Mouse (Mus musculus): ENCODE measurements around the gene Cacna1a. TPM values are rescaled to one million over a fixed set of nuclear protein-coding genes. Genes with fewer than 3 reads are reported as not detected.
A peak's percentile ranks its signal among the peaks of the same experiment; 100 is the strongest.

Gene Cacna1a
- polyA plus RNA-seq, 1 experiment from 2014 or later, result 6.0 TPM

DNA sequence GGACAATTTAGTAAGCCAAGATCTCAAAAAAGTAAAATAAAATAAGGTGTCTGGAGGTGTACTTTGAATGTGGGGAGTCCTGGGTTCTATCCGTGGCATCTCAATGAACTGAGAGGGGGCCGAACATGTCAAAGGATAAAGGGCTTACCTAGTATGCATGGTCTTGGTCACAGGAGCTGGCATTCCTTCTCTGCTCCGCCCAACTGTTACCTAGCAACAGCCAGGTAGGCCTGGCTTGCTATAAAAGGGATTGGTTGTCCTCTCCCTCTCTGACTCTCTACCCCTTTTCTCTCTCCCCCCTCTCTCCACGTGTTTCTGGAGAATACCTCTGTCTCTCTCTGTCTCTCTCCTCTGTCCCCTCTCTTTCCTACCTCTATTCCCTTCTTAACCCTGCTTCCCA, 269.4 kb downstream of the Cacna1a start:
- H3K4me1 ChIP-seq (ENCODE audit: control insufficient read depth, insufficient read depth, low read length), result peaks cover 8% of the 10 kb centered on the region
- H3K27ac ChIP-seq (replicated peaks; ENCODE audit: low read depth, low read length), result peak overlapping the region; percentile 99; the same call in 1 of the 2 replicates
- H3K9me3 ChIP-seq (replicated peaks; ENCODE audit: control insufficient read depth, low read length), result no peaks in the 10 kb centered on the region
- H3K36me3 ChIP-seq (replicated peaks; ENCODE audit: control insufficient read depth, insufficient read depth, low read depth, low read length), result no peaks in the 10 kb centered on the region
- H3K4me2 ChIP-seq (ENCODE audit: low read depth, low read length), result no peak overlapping the region; the same call in 1 of the 2 replicates
- DNase-seq (ENCODE audit: low spot score) (peak; percentile 46), ATAC-seq (replicated peaks; ENCODE audit: insufficient number of reproducible peaks, low FRiP score, low TSS enrichment, low read depth) (no peak)
- no peak overlapping the region for H3K9ac ChIP-seq (replicated peaks; ENCODE audit: low read length)
- no peaks in the 10 kb centered on the region for H3K27me3 ChIP-seq (ENCODE audit: control insufficient read depth, insufficient read depth, low read length)
- no peak overlapping the region for H3K4me3 ChIP-seq (ENCODE audit: low read depth, low read length)
- 33% methylated on average over 4 of the region's 4 CpGs for WGBS

DNA sequence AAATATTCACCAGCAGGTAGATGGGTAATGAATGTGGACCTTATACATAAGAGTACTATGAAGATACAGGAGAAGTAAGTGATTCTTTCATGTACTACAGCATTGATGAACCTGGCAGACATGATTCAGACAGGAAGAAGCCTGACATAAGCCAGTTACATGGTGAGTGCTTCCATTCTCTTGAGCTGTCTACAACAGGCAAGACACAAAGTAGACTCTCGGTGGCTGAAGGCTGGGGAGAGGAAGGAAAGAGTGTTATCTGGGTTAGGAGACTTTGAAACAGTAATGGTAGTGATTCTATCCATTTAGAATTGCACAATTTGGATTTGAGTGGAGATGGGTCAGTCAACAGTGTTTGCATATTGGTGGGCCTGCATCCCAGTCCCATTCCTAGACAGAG, 270.7 kb downstream of the Cacna1a start:
- H3K9me3 ChIP-seq (replicated peaks; ENCODE audit: control insufficient read depth, low read length), result no peaks in the 10 kb centered on the region
- no peak overlapping the region for H3K27ac ChIP-seq (replicated peaks; ENCODE audit: low read depth, low read length)
- no peak overlapping the region for H3K9ac ChIP-seq (replicated peaks; ENCODE audit: low read length)
- peaks cover 8% of the 10 kb centered on the region for H3K4me1 ChIP-seq (ENCODE audit: control insufficient read depth, insufficient read depth, low read length)
- ATAC-seq (replicated peaks; ENCODE audit: insufficient number of reproducible peaks, low FRiP score, low TSS enrichment, low read depth), result no peak
- H3K27me3 ChIP-seq (ENCODE audit: control insufficient read depth, insufficient read depth, low read length), result no peaks in the 10 kb centered on the region
- DNase-seq (ENCODE audit: low spot score), result no peak
- 65% methylated on average over 1 of the region's 1 CpGs for WGBS
- H3K4me3 ChIP-seq (ENCODE audit: low read depth, low read length), result no peak overlapping the region
- no peaks in the 10 kb centered on the region for H3K36me3 ChIP-seq (replicated peaks; ENCODE audit: control insufficient read depth, insufficient read depth, low read depth, low read length)
- H3K4me2 ChIP-seq (ENCODE audit: low read depth, low read length), result no peak overlapping the region

DNA sequence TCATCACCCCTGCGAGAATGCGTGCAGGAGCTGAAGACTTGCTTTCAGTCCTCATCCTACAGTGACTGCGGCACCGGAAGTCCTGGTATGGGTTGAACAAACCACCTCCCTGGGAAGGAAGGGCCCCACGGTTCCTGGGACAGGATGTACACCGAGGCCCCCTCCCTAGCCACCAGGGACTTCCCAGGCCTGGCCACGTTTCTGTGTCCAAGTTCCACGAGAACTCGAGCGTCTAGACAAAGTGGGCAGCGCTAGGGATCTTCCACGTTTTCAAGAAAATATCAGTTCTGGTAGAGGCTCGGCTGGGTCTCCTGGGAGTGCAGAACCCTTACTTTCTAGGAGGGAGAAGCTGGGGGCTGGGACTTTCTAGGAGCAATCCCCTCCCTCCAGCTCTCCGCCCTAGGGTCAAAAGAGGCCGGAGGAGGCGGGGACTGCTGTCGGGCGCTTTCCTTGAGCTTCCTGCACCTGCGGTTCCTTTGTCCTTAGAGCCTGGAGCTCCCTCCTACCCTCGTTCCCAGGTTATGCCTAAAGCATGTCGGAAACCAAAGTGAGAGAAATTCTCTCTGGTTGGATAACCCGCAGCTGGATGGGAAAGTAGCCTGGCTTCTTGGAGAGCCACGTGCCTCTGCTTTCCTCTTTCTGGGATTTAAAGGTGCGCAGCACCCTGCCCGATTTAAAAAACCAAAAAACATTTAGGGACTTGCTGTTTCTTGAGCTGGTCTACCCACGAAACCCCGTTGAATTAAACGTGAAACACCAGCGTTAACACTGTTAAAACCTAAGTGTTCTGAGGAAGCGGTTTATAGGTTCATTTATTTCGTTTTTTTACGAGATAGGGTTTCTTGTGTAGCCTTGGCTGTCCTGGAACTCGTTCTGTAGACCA, 271.9 kb downstream of the Cacna1a start:
- H3K4me1 ChIP-seq (ENCODE audit: control insufficient read depth, insufficient read depth, low read length), result peaks cover 8% of the 10 kb centered on the region
- peak overlapping the region; percentile 97 for H3K4me3 ChIP-seq (ENCODE audit: low read depth, low read length)
- ATAC-seq (replicated peaks; ENCODE audit: insufficient number of reproducible peaks, low FRiP score, low TSS enrichment, low read depth), result no peak
- H3K9me3 ChIP-seq (replicated peaks; ENCODE audit: control insufficient read depth, low read length), result no peaks in the 10 kb centered on the region
- H3K27me3 ChIP-seq (ENCODE audit: control insufficient read depth, insufficient read depth, low read length), result no peaks in the 10 kb centered on the region
- DNase-seq (ENCODE audit: low spot score), result peak; percentile 85
- H3K4me2 ChIP-seq (ENCODE audit: low read depth, low read length), result peak overlapping the region; percentile 89
- 1% methylated on average over 33 of the region's 33 CpGs for WGBS
- peak overlapping the region; percentile 91 for H3K27ac ChIP-seq (replicated peaks; ENCODE audit: low read depth, low read length)
- peak overlapping the region; percentile 95 for H3K9ac ChIP-seq (replicated peaks; ENCODE audit: low read length)
- H3K36me3 ChIP-seq (replicated peaks; ENCODE audit: control insufficient read depth, insufficient read depth, low read depth, low read length), result no peaks in the 10 kb centered on the region

DNA sequence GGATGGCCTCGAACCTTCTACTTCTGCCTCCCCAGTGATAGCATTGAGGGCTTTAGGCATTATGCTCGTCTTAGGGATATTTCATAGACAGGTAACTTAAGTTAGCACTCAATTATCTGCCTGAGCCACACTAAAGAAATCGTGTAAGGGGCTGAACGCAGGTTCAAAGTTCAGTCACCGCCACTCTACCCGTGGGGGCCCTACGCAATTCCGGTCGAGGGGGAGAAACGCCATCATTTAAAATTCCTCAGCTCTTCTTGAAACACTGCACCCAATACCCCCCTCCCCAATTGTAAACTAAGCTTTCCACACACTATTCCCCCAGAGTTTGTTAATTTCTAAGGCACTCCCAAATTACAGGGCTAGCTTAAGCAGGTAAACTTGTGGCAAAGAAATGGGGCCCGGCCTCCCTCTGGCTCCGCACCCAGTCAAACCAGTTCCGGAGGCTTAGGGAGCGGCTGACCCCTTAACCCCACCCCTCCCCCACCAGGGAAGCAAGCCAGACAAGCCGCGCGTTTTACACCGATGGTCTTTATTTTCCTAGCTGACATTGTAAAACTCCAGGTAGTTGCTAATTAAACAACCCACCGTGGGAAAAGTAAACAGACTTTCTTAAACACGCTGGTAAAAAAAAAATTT, 272.7 kb downstream of the Cacna1a start:
- H3K9me3 ChIP-seq (replicated peaks; ENCODE audit: control insufficient read depth, low read length), result no peaks in the 10 kb centered on the region
- ATAC-seq (replicated peaks; ENCODE audit: insufficient number of reproducible peaks, low FRiP score, low TSS enrichment, low read depth) (no peak), DNase-seq (ENCODE audit: low spot score) (peak; percentile 76)
- peak overlapping the region; percentile 95 for H3K9ac ChIP-seq (replicated peaks; ENCODE audit: low read length)
- H3K4me2 ChIP-seq (ENCODE audit: low read depth, low read length), result peak overlapping the region; percentile 89
- H3K27ac ChIP-seq (replicated peaks; ENCODE audit: low read depth, low read length), result peak overlapping the region; percentile 91
- H3K36me3 ChIP-seq (replicated peaks; ENCODE audit: control insufficient read depth, insufficient read depth, low read depth, low read length), result no peaks in the 10 kb centered on the region
- H3K27me3 ChIP-seq (ENCODE audit: control insufficient read depth, insufficient read depth, low read length), result no peaks in the 10 kb centered on the region
- under 1% methylated on average over 20 of the region's 20 CpGs for WGBS
- H3K4me1 ChIP-seq (ENCODE audit: control insufficient read depth, insufficient read depth, low read length), result peaks cover 8% of the 10 kb centered on the region
- peak overlapping the region; percentile 97 for H3K4me3 ChIP-seq (ENCODE audit: low read depth, low read length)

DNA sequence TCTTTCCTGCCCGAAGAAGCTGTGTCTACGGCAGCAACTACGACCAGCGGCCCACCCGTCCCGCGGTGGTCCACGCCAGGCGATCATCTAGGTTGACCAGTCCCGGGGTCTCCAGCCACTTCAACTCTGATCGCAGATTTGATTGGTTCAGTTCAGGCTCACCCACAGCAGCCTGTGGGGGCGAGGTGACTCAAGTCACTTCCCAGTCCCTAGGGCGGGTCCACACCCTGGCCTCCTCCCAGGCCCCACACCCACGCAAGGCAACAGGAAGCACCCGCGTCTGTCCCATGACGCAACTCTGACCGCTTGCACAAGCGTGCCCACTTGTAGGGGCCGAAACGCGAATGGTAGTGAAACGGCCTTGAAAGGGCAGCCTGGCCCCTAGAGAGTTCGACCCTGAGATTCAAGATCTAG, 273.2 kb downstream of the Cacna1a start:
- 1% methylated on average over 24 of the region's 24 CpGs for WGBS
- H3K27me3 ChIP-seq (ENCODE audit: control insufficient read depth, insufficient read depth, low read length), result no peaks in the 10 kb centered on the region
- no peaks in the 10 kb centered on the region for H3K9me3 ChIP-seq (replicated peaks; ENCODE audit: control insufficient read depth, low read length)
- H3K4me3 ChIP-seq (ENCODE audit: low read depth, low read length), result peak overlapping the region; percentile 97
- H3K36me3 ChIP-seq (replicated peaks; ENCODE audit: control insufficient read depth, insufficient read depth, low read depth, low read length), result no peaks in the 10 kb centered on the region
- peak overlapping the region; percentile 89 for H3K4me2 ChIP-seq (ENCODE audit: low read depth, low read length)
- peak; percentile 45 for DNase-seq (ENCODE audit: low spot score)
- peak overlapping the region; percentile 91 for H3K27ac ChIP-seq (replicated peaks; ENCODE audit: low read depth, low read length)
- no peak for ATAC-seq (replicated peaks; ENCODE audit: insufficient number of reproducible peaks, low FRiP score, low TSS enrichment, low read depth)
- H3K4me1 ChIP-seq (ENCODE audit: control insufficient read depth, insufficient read depth, low read length), result peaks cover 8% of the 10 kb centered on the region
- peak overlapping the region; percentile 95 for H3K9ac ChIP-seq (replicated peaks; ENCODE audit: low read length)

DNA sequence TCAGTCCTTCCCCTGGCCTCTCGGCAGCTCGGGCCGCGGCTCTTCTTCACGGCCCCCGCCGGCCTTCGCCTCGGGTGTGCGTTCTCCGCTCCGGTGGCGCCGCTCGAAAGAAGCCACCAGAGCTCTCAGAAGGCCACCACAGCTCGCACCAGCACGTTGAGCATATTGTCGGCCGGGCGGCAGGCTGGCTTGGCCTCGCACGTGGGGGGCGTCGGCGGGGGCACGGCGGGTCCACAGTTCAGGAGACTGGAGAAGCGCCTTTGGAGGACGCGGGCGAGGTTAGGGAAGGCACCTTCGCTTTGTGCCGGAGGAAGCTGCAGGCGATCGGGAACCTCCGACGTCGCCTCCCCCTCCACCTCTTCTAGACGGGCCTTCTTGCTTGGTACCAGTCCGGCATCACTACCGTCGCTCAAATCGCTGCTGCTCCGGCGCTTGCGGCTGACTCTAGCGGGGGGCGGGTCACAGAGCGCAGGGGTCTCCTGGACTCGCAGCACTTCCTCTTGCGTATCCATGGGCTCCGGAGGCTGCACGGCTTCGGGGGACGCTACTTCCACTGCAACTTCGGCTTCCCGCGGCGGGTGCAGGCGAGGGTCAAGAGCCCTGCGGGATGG, 273.8 kb downstream of the Cacna1a start:
- Histone ChIP-seq H3K36me3 (replicated peaks; ENCODE audit: control insufficient read depth, insufficient read depth, low read depth, low read length) (no peaks in the 10 kb centered on the region), H3K4me2 (ENCODE audit: low read depth, low read length) (peak overlapping the region; percentile 89), H3K27me3 (ENCODE audit: control insufficient read depth, insufficient read depth, low read length) (no peaks in the 10 kb centered on the region), H3K9me3 (replicated peaks; ENCODE audit: control insufficient read depth, low read length) (no peaks in the 10 kb centered on the region), H3K4me3 (ENCODE audit: low read depth, low read length) (peak overlapping the region; percentile 97), H3K9ac (replicated peaks; ENCODE audit: low read length) (peak overlapping the region; percentile 95), H3K4me1 (ENCODE audit: control insufficient read depth, insufficient read depth, low read length) (peaks cover 5% of the 10 kb centered on the region), H3K27ac (replicated peaks; ENCODE audit: low read depth, low read length) (peak overlapping the region; percentile 91)
- ATAC-seq (replicated peaks; ENCODE audit: insufficient number of reproducible peaks, low FRiP score, low TSS enrichment, low read depth) (0 out of 2 replicates have a peak, but pooled peaks have one; percentile 1), DNase-seq (ENCODE audit: low spot score) (peak; percentile 60)
- WGBS, result under 1% methylated on average over 61 of the region's 61 CpGs

DNA sequence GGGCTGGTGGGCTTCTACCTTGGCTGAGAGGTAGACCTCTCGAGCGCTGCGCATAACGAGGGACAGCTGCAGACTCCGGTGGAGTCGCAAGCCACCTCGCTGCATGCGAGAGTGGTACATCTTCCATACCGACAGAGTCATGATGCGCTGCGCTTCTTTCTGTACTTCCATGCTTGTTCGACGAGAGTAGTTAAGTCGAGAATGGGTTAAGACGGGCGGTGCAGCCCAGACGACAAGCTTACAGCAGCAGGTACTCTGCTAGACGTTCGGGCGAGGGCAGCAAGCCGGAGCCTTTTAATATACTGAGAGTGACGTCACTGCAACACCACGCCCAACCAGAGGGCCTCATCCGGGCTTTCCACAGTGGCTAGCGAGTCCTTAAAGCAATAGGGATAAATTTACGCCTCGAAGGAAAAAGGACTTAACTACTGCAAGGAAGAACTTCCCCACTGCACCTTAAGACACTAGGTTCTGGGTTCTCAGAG, 274.4 kb downstream of the Cacna1a start, which contains the start of gene Ier2:
TSS of gene Ier2 (minus strand) at position 272 of the 485 bp plus-strand sequence.
- H3K27me3 ChIP-seq (ENCODE audit: control insufficient read depth, insufficient read depth, low read length), result no peaks in the 10 kb centered on the region
- peak within 1 kb of the TSS; percentile 95 for H3K9ac ChIP-seq (replicated peaks; ENCODE audit: low read length)
- ATAC-seq (replicated peaks; ENCODE audit: insufficient number of reproducible peaks, low FRiP score, low TSS enrichment, low read depth), result peak; percentile 49
- H3K4me3 ChIP-seq (ENCODE audit: low read depth, low read length), result peak within 1 kb of the TSS; percentile 97
- peak; percentile 98 for DNase-seq (ENCODE audit: low spot score)
- WGBS, result 0% methylated on average over 27 of the region's 27 CpGs
- H3K4me2 ChIP-seq (ENCODE audit: low read depth, low read length), result peak within 1 kb of the TSS; percentile 89
- H3K36me3 ChIP-seq (replicated peaks; ENCODE audit: control insufficient read depth, insufficient read depth, low read depth, low read length), result no peaks in the 10 kb centered on the region
- H3K4me1 ChIP-seq (ENCODE audit: control insufficient read depth, insufficient read depth, low read length), result no peaks in the 10 kb centered on the region; the same call in 1 of the 2 replicates
- H3K27ac ChIP-seq (replicated peaks; ENCODE audit: low read depth, low read length), result peak within 1 kb of the TSS; percentile 91
- no peaks in the 10 kb centered on the region for H3K9me3 ChIP-seq (replicated peaks; ENCODE audit: control insufficient read depth, low read length)
